Mouse (Mus musculus) G1E-ER4 (cell line): ENCODE results near the gene Ddi2. TPM values are rescaled to one million over a fixed set of nuclear protein-coding genes. Genes with fewer than 3 reads are reported as not detected.
A peak's percentile ranks its signal among the peaks of the same experiment; 100 is the strongest.

ENCODE experiments used
- GATA1 ChIP-seq: IDR thresholded peaks from one replicate; pipeline ENCODE4 v1.8.0; 2012; ENCODE audit warnings: low read length, inconsistent platforms
- polyA plus RNA-seq: library from polyadenylated mRNA; stranded (reverse); fragments of >175 nt; gene quantifications from 2 replicates; pipeline ENCODE4 v1.2.3, GENCODE M21; 2012

Ddi2 gene
- polyA plus RNA-seq: 10.5 and 19.5 TPM in 2 replicates

GRCm38 (mm10) chr4:141722731-141723672, at the start of gene Ddi2:
Ddi2 (minus strand) TSS chr4:141723419.
- TF ChIP-seq GATA1: no peak

- peak; percentile 27 for TF ChIP-seq GATA1
Measured at GRCm38 (mm10) chr4:141771823-141772222, 48.6 kb upstream of the Ddi2 start.

DNA sequence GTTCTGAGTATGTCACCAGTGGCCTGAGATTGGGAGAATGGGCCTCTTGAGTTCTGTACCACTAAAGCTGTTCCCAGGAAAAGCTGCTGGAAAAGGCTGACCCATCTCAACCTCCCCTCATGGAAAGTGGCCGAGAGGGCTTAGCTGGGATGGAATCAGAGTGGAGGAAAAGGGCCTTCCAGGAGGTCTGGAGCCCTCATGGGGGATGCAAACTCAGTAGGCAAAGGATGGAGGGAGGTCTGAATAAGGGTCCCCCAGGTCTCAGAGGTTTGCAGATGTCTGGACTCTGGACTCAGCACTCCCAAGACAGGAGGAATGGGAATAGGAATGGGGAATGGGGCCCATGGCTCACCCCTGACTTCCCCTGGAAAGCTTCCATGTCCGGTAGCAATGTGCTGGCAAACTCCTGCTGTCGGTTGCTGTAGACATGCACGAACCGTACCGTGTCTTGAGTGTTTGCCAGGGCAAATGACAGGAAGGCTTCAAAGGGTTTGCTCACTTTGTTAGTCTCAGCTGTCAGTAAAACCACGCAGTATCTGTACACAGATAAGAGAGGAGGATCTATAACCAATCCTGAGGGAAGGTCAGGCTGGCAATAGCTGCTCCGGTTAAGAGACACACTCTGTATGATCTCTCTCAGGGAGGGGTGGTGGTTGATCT, 46.4 kb upstream of the Ddi2 start:
- peak; percentile 10 for TF ChIP-seq GATA1

- TF ChIP-seq GATA1: no peak
Measured at GRCm38 (mm10) chr4:141767353-141768036, 44.3 kb upstream of the Ddi2 start.

GRCm38 (mm10) chr4:141766668-141767352, 43.6 kb upstream of the Ddi2 start:
- TF ChIP-seq GATA1: no peak

DNA sequence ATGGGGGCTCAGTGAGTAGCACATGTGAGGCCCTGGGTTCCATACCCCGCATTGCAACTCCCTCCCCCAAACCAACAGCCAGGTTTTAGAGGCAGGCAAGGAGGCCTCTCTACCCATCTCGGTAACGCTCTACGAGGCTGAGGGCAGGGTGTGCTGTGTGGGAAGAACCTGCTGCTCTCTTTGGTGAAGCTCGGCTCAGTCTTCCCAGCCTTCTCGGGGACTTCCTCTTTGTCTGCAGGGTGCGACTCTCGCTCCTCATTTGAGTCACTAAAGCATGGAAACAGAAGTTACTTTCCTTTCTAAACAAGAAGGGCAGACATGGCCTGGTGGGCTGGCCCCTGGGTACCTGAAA, 43.1 kb upstream of the Ddi2 start:
- no peak for TF ChIP-seq GATA1

- no peak for TF ChIP-seq GATA1
Measured at GRCm38 (mm10) chr4:141765008-141765407, 41.8 kb upstream of the Ddi2 start.

GRCm38 (mm10) chr4:141763476-141763875, 40.3 kb upstream of the Ddi2 start:
- TF ChIP-seq GATA1: no peak

GRCm38 (mm10) chr4:141762102-141762598, 38.9 kb upstream of the Ddi2 start:
- TF ChIP-seq GATA1: no peak

- no peak for TF ChIP-seq GATA1
Measured at GRCm38 (mm10) chr4:141760942-141761341, 37.7 kb upstream of the Ddi2 start.

DNA sequence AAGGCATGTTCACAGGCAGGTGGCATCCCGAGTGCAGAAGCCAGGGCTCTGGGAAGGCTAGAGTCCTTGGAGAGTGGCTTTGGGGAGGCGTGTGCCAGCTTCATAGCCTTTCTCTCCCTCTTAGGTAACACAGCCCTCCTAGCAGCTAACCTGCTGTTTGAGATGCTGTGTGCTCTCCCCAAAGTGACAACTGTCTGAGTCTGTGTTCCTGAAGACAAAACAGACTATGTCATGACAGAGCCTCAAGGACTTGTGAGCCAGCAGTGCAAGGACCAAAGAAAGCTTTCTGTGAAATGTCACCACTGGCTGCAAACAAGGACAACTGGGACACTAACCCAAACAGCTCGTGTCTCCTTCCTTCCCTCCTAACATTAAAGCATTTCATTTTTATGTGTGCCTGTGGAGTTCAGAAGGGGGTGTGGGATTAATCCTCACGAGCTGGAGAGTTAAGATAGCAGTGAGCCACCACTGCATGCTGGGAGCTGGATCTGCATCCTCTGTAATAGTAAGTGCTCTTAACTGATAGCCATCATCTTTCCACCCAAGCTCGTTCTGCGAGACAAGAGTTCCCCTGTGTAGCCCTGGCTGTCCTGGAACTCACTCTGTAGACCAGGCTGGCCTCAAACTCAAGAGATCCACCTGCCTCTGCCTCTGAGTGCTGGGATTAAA, 35.8 kb upstream of the Ddi2 start:
- TF ChIP-seq GATA1: no peak

DNA sequence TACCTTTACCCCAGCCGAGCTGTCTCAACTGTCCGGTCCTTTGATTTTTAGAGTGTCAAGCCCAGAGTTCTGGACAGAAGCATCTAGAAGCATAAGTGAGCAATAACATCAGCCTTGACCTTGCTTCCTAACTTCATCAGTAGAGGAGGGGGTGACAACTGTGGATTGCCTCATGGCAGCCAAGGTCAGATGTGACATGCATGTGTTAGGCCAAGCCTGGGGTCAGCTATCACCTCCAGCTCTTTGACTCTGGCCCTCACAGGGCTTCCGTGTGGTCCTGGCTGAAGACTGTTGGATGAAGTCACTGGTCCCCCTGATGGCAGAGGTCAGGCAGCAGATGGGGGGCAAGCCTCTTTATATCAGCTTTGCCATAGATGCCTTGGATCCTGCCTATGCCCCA, 33.9 kb upstream of the Ddi2 start:
- TF ChIP-seq GATA1: no peak

DNA sequence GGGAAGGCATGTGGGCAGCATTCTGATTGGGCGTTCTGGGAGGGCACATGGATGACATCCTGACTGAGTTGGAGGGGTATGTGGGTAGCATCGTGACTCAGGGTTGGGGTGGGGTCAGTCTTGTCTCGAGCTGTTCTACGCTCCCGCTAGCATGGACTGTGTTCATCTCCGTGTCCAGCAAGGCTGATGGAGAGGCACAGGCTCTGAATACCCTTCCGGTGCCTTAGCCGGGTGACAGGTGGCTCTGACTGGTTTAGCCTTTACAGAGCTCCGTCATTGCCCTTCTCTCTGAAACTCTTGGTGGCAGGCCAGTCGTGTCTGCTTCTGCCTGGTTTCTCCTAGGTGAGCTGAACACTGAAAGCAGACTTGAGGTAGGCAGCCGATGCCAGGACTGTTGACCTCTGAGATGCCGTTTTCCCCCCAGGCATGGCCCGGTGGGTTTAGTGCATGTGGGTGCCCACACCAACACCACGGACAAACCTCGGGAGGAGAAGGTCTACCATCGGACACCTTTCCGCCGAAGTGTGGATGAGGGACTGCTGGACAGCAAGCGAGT, 32.2 kb upstream of the Ddi2 start:
- no peak for TF ChIP-seq GATA1

GRCm38 (mm10) chr4:141752076-141752421, 28.8 kb upstream of the Ddi2 start:
- TF ChIP-seq GATA1: no peak
